Comparison of ENCODE assay signal across 7 mouse cellular contexts in genomic region chr12:8947163-8947562, GRCm38 (mm10). TPM values are rescaled to one million over a fixed set of nuclear protein-coding genes. Genes with fewer than 3 reads are reported as not detected.
A peak's percentile ranks its signal among the peaks of the same experiment; 100 is the strongest.
DNase-seq lines count a peak whose midpoint lies in the region; ATAC-seq lines count a peak whose summit lies in the region.

No protein-coding gene starts in this region.

- no peak for ATAC-seq in liver, embryonic 12.5 days
- ATAC-seq in liver, embryonic 11.5 days (replicated peaks; ENCODE audit: low FRiP score): no peak
- no peak for ATAC-seq in forebrain, embryonic 15.5 days (replicated peaks)
- ATAC-seq in limb, embryonic 11.5 days (ENCODE audit: insufficient number of reproducible peaks, low FRiP score, low TSS enrichment, low read depth): no peak
- no peak for ATAC-seq in neural tube, embryonic 14.5 days (ENCODE audit: low read depth)

- H3K27me3 ChIP-seq in liver, embryonic 12.5 days (replicated peaks): peaks cover 47% of the 10 kb centered on the region
- peaks cover 18% of the 10 kb centered on the region for H3K27me3 ChIP-seq in liver, embryonic 11.5 days (replicated peaks; ENCODE audit: control insufficient read depth, insufficient read depth, low read length)
- no peaks in the 10 kb centered on the region for H3K27me3 ChIP-seq in forebrain, embryonic 15.5 days
- H3K27me3 ChIP-seq in limb, embryonic 11.5 days (ENCODE audit: control insufficient read depth, insufficient read depth, low read length): no peaks in the 10 kb centered on the region
- H3K27me3 ChIP-seq in neural tube, embryonic 14.5 days (ENCODE audit: control insufficient read depth, insufficient read depth, low read length): no peaks in the 10 kb centered on the region

- no peak overlapping the region for H3K27ac ChIP-seq in liver, embryonic 12.5 days
- no peak overlapping the region for H3K27ac ChIP-seq in liver, embryonic 11.5 days (ENCODE audit: low read depth, low read length)
- no peak overlapping the region for H3K27ac ChIP-seq in forebrain, embryonic 15.5 days (replicated peaks)
- 0 out of 2 replicates have a peak overlapping the region, but pooled peaks have one; percentile 14 for H3K27ac ChIP-seq in limb, embryonic 11.5 days (replicated peaks; ENCODE audit: low read depth, low read length)
- no peak overlapping the region for H3K27ac ChIP-seq in neural tube, embryonic 14.5 days (ENCODE audit: low read depth, low read length)

- no peaks in the 10 kb centered on the region for H3K36me3 ChIP-seq in liver, embryonic 12.5 days
- no peaks in the 10 kb centered on the region for H3K36me3 ChIP-seq in liver, embryonic 11.5 days (ENCODE audit: control insufficient read depth, insufficient read depth, low read length)
- no peaks in the 10 kb centered on the region for H3K36me3 ChIP-seq in forebrain, embryonic 15.5 days
- H3K36me3 ChIP-seq in limb, embryonic 11.5 days (ENCODE audit: control insufficient read depth, insufficient read depth, low read length): no peaks in the 10 kb centered on the region
- no peaks in the 10 kb centered on the region for H3K36me3 ChIP-seq in neural tube, embryonic 14.5 days (ENCODE audit: control insufficient read depth, insufficient read depth, low read length)

- peak overlapping the region; percentile 74 for H3K4me2 ChIP-seq in liver, embryonic 12.5 days
- H3K4me2 ChIP-seq in liver, embryonic 11.5 days: no peak overlapping the region; the same call in 1 of the 2 replicates
- peak overlapping the region; percentile 88 for H3K4me2 ChIP-seq in forebrain, embryonic 15.5 days (replicated peaks)
- no peak overlapping the region; the same call in 1 of the 2 replicates for H3K4me2 ChIP-seq in limb, embryonic 11.5 days (ENCODE audit: low read depth, severe bottlenecking)
- H3K4me2 ChIP-seq in neural tube, embryonic 14.5 days (ENCODE audit: low read depth, low read length): peak overlapping the region; percentile 98; the same call in 1 of the 2 replicates

- no peak overlapping the region for H3K9ac ChIP-seq in liver, embryonic 12.5 days
- no peak overlapping the region for H3K9ac ChIP-seq in liver, embryonic 11.5 days (ENCODE audit: low read depth, low read length)
- no peak overlapping the region for H3K9ac ChIP-seq in forebrain, embryonic 15.5 days (replicated peaks)
- H3K9ac ChIP-seq in limb, embryonic 11.5 days (ENCODE audit: low read length): no peak overlapping the region
- no peak overlapping the region for H3K9ac ChIP-seq in neural tube, embryonic 14.5 days (replicated peaks; ENCODE audit: low read depth, low read length)

- H3K9me3 ChIP-seq in liver, embryonic 12.5 days (replicated peaks): no peaks in the 10 kb centered on the region
- H3K9me3 ChIP-seq in liver, embryonic 11.5 days (ENCODE audit: control insufficient read depth, low read length): no peaks in the 10 kb centered on the region
- no peaks in the 10 kb centered on the region for H3K9me3 ChIP-seq in forebrain, embryonic 15.5 days
- H3K9me3 ChIP-seq in limb, embryonic 11.5 days (ENCODE audit: control insufficient read depth, low read length): no peaks in the 10 kb centered on the region
- no peaks in the 10 kb centered on the region for H3K9me3 ChIP-seq in neural tube, embryonic 14.5 days (ENCODE audit: control insufficient read depth, low read length)

- DNase-seq in liver, embryonic 11.5 days (ENCODE audit: low spot score): no peak
- DNase-seq in limb, embryonic 11.5 days (ENCODE audit: low spot score): no peak
- no peak for DNase-seq in urinary bladder, postnatal 4 days (ENCODE audit: low spot score in 2 of 2)
- DNase-seq in adrenal gland, adult 18-20 months (ENCODE audit: low spot score in 2 of 2): no peak

- whole genome bisulfite sequencing in liver, embryonic 12.5 days (ENCODE audit: insufficient replicate concordance): 42% methylated on average over 9 of the region's 9 CpGs
- WGBS in liver, embryonic 11.5 days: 46% methylated on average over 9 of the region's 9 CpGs
- 68% methylated on average over 9 of the region's 9 CpGs for WGBS in forebrain, embryonic 15.5 days
- 65% methylated on average over 9 of the region's 9 CpGs for WGBS in limb, embryonic 11.5 days
- 53% methylated on average over 9 of the region's 9 CpGs for WGBS in neural tube, embryonic 14.5 days

- H3K4me3 ChIP-seq in liver, embryonic 12.5 days: no peak overlapping the region
- H3K4me3 ChIP-seq in liver, embryonic 11.5 days (ENCODE audit: low read depth, low read length): no peak overlapping the region
- H3K4me3 ChIP-seq in forebrain, embryonic 15.5 days: no peak overlapping the region
- peak overlapping the region; percentile 50; the same call in 1 of the 2 replicates for H3K4me3 ChIP-seq in limb, embryonic 11.5 days (ENCODE audit: low read depth, low read length)
- H3K4me3 ChIP-seq in neural tube, embryonic 14.5 days (ENCODE audit: low read depth, low read length): peak overlapping the region; percentile 40; the same call in 1 of the 2 replicates

- peaks cover 14% of the 10 kb centered on the region for H3K4me1 ChIP-seq in liver, embryonic 12.5 days
- H3K4me1 ChIP-seq in liver, embryonic 11.5 days (replicated peaks; ENCODE audit: control insufficient read depth, insufficient read depth, low read length): peaks cover 3% of the 10 kb centered on the region; the same call in 1 of the 2 replicates
- H3K4me1 ChIP-seq in forebrain, embryonic 15.5 days: peaks cover 11% of the 10 kb centered on the region
- H3K4me1 ChIP-seq in limb, embryonic 11.5 days (ENCODE audit: control insufficient read depth, insufficient read depth, low read length): 0 out of 2 replicates have a peak, but pooled peaks cover 2% of the 10 kb centered on the region
- H3K4me1 ChIP-seq in neural tube, embryonic 14.5 days (ENCODE audit: control insufficient read depth, insufficient read depth, low read length): peaks cover 2% of the 10 kb centered on the region; the same call in 1 of the 2 replicates

RNA-seq across cellular contexts. Expression of gene Matn3, which starts 0.6 kb away (rescaled TPM):
- polyA plus RNA-seq in liver, embryonic 12.5 days (2016; fragmentation: Nextera tagmentation; extraction: Ambion mirVana): 0.11 and 0.26 TPM in 2 replicates
- polyA plus RNA-seq in liver, embryonic 11.5 days (2014; fragmentation: Nextera tagmentation; extraction: Ambion mirVana): 0.37 and 0.40 TPM in 2 replicates
- polyA plus RNA-seq in forebrain, embryonic 15.5 days (2015; fragmentation: Nextera tagmentation; extraction: Ambion mirVana): 0.08 and 0.10 TPM in 2 replicates
- polyA plus RNA-seq in limb, embryonic 11.5 days (2014; fragmentation: Nextera tagmentation; extraction: Ambion mirVana): 3.8 and 5.0 TPM in 2 replicates
- 0.07 and 0.17 TPM in 2 replicates for polyA plus RNA-seq in neural tube, embryonic 14.5 days (2014; fragmentation: Nextera tagmentation; extraction: Ambion mirVana)
- not detected for total RNA-seq in adrenal gland, adult 18-20 months (2021)

RNA-seq across cellular contexts. Expression of gene Laptm4a, which starts 25.7 kb away (rescaled TPM):
- 71.0 and 77.9 TPM in 2 replicates for polyA plus RNA-seq in liver, embryonic 12.5 days (2016; fragmentation: Nextera tagmentation; extraction: Ambion mirVana)
- polyA plus RNA-seq in liver, embryonic 11.5 days (2014; fragmentation: Nextera tagmentation; extraction: Ambion mirVana): 128 and 129 TPM in 2 replicates
- polyA plus RNA-seq in forebrain, embryonic 15.5 days (2015; fragmentation: Nextera tagmentation; extraction: Ambion mirVana): 258 and 292 TPM in 2 replicates
- polyA plus RNA-seq in limb, embryonic 11.5 days (2014; fragmentation: Nextera tagmentation; extraction: Ambion mirVana): 202 and 212 TPM in 2 replicates
- polyA plus RNA-seq in neural tube, embryonic 14.5 days (2014; fragmentation: Nextera tagmentation; extraction: Ambion mirVana): 61.1 and 200 TPM in 2 replicates
- total RNA-seq in adrenal gland, adult 18-20 months (2021): 100 to 1,000 TPM; 578 to 580 TPM

RNA-seq across cellular contexts. Expression of gene Wdr35, which starts 26.5 kb away (rescaled TPM):
- polyA plus RNA-seq in liver, embryonic 12.5 days (2016; fragmentation: Nextera tagmentation; extraction: Ambion mirVana): 2.4 and 2.5 TPM in 2 replicates
- 3.9 and 6.5 TPM in 2 replicates for polyA plus RNA-seq in liver, embryonic 11.5 days (2014; fragmentation: Nextera tagmentation; extraction: Ambion mirVana)
- polyA plus RNA-seq in forebrain, embryonic 15.5 days (2015; fragmentation: Nextera tagmentation; extraction: Ambion mirVana): 23.5 and 24.4 TPM in 2 replicates
- polyA plus RNA-seq in limb, embryonic 11.5 days (2014; fragmentation: Nextera tagmentation; extraction: Ambion mirVana): 27.3 and 31.1 TPM in 2 replicates
- 19.6 and 21.7 TPM in 2 replicates for polyA plus RNA-seq in neural tube, embryonic 14.5 days (2014; fragmentation: Nextera tagmentation; extraction: Ambion mirVana)
- total RNA-seq in adrenal gland, adult 18-20 months (2021): 10 to 100 TPM; 12.6 to 14.7 TPM

Comparison
In these comparisons a context has a peak if more than half of its experiments do, and no peak if none do; other contexts are left out.
1. H3K4me2 ChIP-seq: peak in liver, embryonic 12.5 days (single experiment), forebrain, embryonic 15.5 days (single experiment) and neural tube, embryonic 14.5 days (single experiment); none in liver, embryonic 11.5 days (single experiment) and limb, embryonic 11.5 days (single experiment).
2. H3K4me3 ChIP-seq: peak in limb, embryonic 11.5 days (single experiment) and neural tube, embryonic 14.5 days (single experiment); none in liver, embryonic 12.5 days (single experiment), liver, embryonic 11.5 days (single experiment) and forebrain, embryonic 15.5 days (single experiment).